Mouse (Mus musculus) T-cell, adult 66 days (primary cell): Measurements from ENCODE around the gene Slc18a2. TPM values are rescaled to one million over a fixed set of nuclear protein-coding genes. Genes with fewer than 3 reads are reported as not detected.

Experiments used
- total RNA-seq, 2 experiments: library from RNA; stranded (reverse); gene quantifications; 3 replicates in 1 of 2; 4 replicates in 1 of 2; pipeline ENCODE4 v1.2.4; 2023

Slc18a2 gene
- under 1 TPM; 0.68 to 0.99 TPM for total RNA-seq

DNA sequence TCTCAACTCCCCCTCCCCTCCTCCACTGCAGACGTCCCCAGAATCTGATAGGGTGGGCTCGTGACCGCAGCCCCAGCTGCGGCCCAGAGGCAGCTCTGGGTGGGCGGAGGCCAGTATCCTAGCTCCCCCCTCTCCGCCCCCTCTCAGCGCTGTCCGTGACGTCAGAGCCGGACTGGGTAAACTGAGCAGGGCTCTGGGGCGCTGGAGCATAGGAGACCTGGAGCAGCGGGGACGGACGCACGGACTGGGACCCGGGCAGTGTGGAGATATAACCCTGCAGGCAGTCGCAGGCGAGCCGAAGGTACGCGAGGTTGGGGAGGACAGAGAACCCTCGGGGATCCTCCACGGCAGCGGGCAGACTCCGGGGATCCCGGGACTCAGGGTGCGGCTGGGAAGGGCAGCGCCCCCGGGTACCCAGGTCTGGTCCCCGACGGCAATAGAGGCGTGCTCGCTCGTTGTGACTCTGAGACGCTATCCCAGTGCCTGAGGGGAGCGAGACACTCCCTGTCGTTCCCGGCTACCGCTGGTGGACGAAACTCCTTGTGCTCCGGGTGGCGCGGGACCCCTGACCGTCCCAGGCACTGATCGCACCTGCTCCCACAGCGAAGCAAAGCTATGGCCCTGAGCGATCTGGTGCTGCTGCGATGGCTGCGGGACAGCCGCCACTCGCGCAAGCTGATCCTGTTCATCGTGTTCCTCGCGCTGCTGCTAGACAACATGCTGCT lies at the start of gene Slc18a2:
TSS of gene Slc18a2 (plus strand) at position 179 of the 725 bp plus-strand sequence.

GRCm38 (mm10) chr19:59218991-59219390 lies 41.7 kb upstream of the Slc18a2 start, which contains the start of gene Kcnk18:
Gene Kcnk18, plus strand, starts transcription at chr19:59219214.

GRCm38 (mm10) chr19:59321990-59322389 lies 61.3 kb downstream of the Slc18a2 start, which contains the start of gene Rps12-ps3:
Gene Rps12-ps3, plus strand, starts transcription at chr19:59322290.

Other genes with a start within 250 kb of the Slc18a2 start
- under 1 TPM in 1 of 2 experiments, not detected in 1; 0.50 TPM for gene Shtn1, start 184.8 kb upstream of the Slc18a2 start, total RNA-seq
- not detected for gene Vax1, start 90.8 kb upstream of the Slc18a2 start, total RNA-seq
- not detected for gene Kcnk18, start 41.7 kb upstream of the Slc18a2 start, total RNA-seq
- 1,000 to 10,000 TPM; 1,486 to 1,738 TPM for gene Rps12-ps3, start 61.4 kb downstream of the Slc18a2 start, total RNA-seq
- gene Pdzd8, start 84.9 kb downstream of the Slc18a2 start, total RNA-seq, result 10 to 100 TPM; 45.4 to 47.0 TPM
- not detected for gene Emx2, start 197.5 kb downstream of the Slc18a2 start, total RNA-seq